Mouse (Mus musculus) layer of hippocampus, postnatal 25 days (tissue): Measurements from ENCODE around the gene Plekha3. TPM values are rescaled to one million over a fixed set of nuclear protein-coding genes. Genes with fewer than 3 reads are reported as not detected.

Source experiments
- DNase-seq, 2 experiments: peaks; one replicate each; pipeline ENCODE4 v3.0.0; 2022; ENCODE audit warnings: mixed read lengths in 2 of 2, low spot score in 1 of 2; ENCODE audit errors: extremely low spot score in 1 of 2
- total RNA-seq, 2 experiments: library from RNA; stranded (reverse); gene quantifications; 2 replicates each; pipeline ENCODE4 v1.2.3; 2021

The Plekha3 gene
- total RNA-seq, 2 experiments from 2014 or later = 38.0 to 42.0 TPM

GRCm38 (mm10) chr2:76675949-76676348, 868 bp downstream of the Plekha3 start:
- no peak for DNase-seq

- DNase-seq = no peak
Measured at GRCm38 (mm10) chr2:76676401-76677226, 1.5 kb downstream of the Plekha3 start.

- DNase-seq = no peak
Measured at GRCm38 (mm10) chr2:76682301-76682700, 7.2 kb downstream of the Plekha3 start.

GRCm38 (mm10) chr2:76686986-76687385, 11.9 kb downstream of the Plekha3 start:
- DNase-seq = no peak

- no peak for DNase-seq
Measured at GRCm38 (mm10) chr2:76687608-76688007, 12.5 kb downstream of the Plekha3 start.

GRCm38 (mm10) chr2:76688162-76688561, 13.1 kb downstream of the Plekha3 start:
- DNase-seq = no peak

GRCm38 (mm10) chr2:76690436-76691204, 15.5 kb downstream of the Plekha3 start:
- no peak for DNase-seq

- DNase-seq = no peak
Measured at GRCm38 (mm10) chr2:76693765-76694164, 18.7 kb downstream of the Plekha3 start.

GRCm38 (mm10) chr2:76695290-76695689, 20.2 kb downstream of the Plekha3 start:
- DNase-seq = no peak

- DNase-seq = no peak
Measured at GRCm38 (mm10) chr2:76702188-76702587, 27.1 kb downstream of the Plekha3 start.

- DNase-seq = no peak
Measured at GRCm38 (mm10) chr2:76702751-76703150, 27.7 kb downstream of the Plekha3 start.

- no peak for DNase-seq
Measured at GRCm38 (mm10) chr2:76705655-76706054, 30.6 kb downstream of the Plekha3 start.

- DNase-seq = no peak
Measured at GRCm38 (mm10) chr2:76708512-76708911, 33.4 kb downstream of the Plekha3 start.

- no peak for DNase-seq
Measured at GRCm38 (mm10) chr2:76714984-76715383, 39.9 kb downstream of the Plekha3 start.

GRCm38 (mm10) chr2:76719650-76720049, 44.6 kb downstream of the Plekha3 start:
- no peak for DNase-seq

Other genes starting within 250 kb of the Plekha3 start
- gene Prkra, start 27.3 kb upstream of the Plekha3 start, total RNA-seq = 10 to 100 TPM; 16.6 to 19.1 TPM
- not detected for gene Pjvk, start 26.8 kb upstream of the Plekha3 start, total RNA-seq
- gene Fkbp7, start 2.2 kb upstream of the Plekha3 start, total RNA-seq = 1 to 10 TPM; 5.1 to 6.2 TPM